8 mouse cellular contexts compared by ENCODE assay signal in the genomic region with DNA sequence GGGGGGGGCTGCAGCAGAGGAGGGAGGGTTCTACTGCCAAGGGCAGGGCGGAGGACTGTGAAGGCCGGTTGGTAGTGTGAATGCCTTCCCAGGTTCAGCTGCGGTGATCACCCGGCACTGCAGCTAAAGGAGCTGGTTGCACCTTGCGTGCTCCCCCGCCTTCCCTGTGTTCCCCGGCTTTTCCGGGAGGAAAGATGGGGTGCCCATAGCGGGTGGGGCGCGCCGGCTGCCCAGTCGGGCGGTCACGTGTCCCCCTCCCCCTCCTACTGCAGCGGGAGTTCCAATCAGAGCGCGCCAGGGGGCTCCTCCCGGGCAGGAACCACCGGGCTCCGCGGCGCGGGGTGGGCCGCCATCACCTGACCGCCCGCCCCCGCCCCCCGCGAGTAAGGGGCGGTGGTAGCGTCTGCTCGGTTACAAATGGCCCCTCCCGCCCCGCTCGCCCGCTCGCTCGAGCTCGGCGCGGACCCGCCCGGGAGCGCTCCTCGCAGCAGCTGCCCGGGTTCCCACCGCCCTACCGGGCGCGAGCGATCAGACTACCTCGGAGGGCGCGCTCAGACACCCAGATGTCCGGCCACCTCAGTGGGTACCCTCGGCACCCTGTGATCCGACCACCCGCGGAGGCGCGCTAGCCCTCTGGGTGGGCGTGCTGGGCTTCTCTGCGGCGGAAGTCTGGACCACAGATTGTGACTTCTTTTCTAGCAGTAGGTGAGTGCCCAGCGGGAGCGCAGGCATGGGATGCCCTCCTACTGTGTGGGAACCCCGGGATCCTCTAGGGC.
DNase-seq lines count a peak whose midpoint lies in the region; ATAC-seq and TF ChIP-seq lines count a peak whose summit lies in the region.

No protein-coding gene starts in this region.

- peak; percentile 56 for DNase-seq in R1 (ENCODE audit: low read depth, low spot score)
- peak; percentile 20 for DNase-seq in cerebellum, adult 11 months
- peak; percentile 96 to 97 for DNase-seq in left cerebral cortex, adult 2 months (ENCODE audit: extremely low spot score in 1 of 2, low spot score in 2 of 2)
- DNase-seq in midbrain, embryonic 10.5 days (ENCODE audit: low spot score): peak; percentile 72
- DNase-seq in gastrocnemius, adult 18-20 months (ENCODE audit: low spot score): no peak

- peak overlapping the region; percentile 54 for H3K4me3 ChIP-seq in forebrain, embryonic 15.5 days
- peak overlapping the region; percentile 54 for H3K4me3 ChIP-seq in hindbrain, embryonic 12.5 days
- H3K4me3 ChIP-seq in left cerebral cortex, adult 2 months: peak overlapping the region; percentile 88
- H3K4me3 ChIP-seq in midbrain, embryonic 10.5 days: peak overlapping the region; percentile 73
- H3K4me3 ChIP-seq in small intestine, adult 2 months (ENCODE audit: low read depth, low read length): peak overlapping the region; percentile 43

- no peaks in the 10 kb centered on the region for H3K9me3 ChIP-seq in forebrain, embryonic 15.5 days
- no peaks in the 10 kb centered on the region for H3K9me3 ChIP-seq in hindbrain, embryonic 12.5 days (replicated peaks)
- H3K9me3 ChIP-seq in midbrain, embryonic 10.5 days (replicated peaks): no peaks in the 10 kb centered on the region

- peaks cover 69% of the 10 kb centered on the region for H3K27me3 ChIP-seq in forebrain, embryonic 15.5 days
- peaks cover 83% of the 10 kb centered on the region for H3K27me3 ChIP-seq in hindbrain, embryonic 12.5 days
- peaks cover 100% of the 10 kb centered on the region for H3K27me3 ChIP-seq in midbrain, embryonic 10.5 days (ENCODE audit: low read depth, poor library complexity, severe bottlenecking)
- H3K27me3 ChIP-seq in small intestine, adult 2 months (ENCODE audit: control insufficient read depth, insufficient read depth, low read length): peaks cover 46% of the 10 kb centered on the region

- H3K4me2 ChIP-seq in forebrain, embryonic 15.5 days (replicated peaks): peak overlapping the region; percentile 89
- peak overlapping the region; percentile 71 for H3K4me2 ChIP-seq in hindbrain, embryonic 12.5 days (replicated peaks)

- H3K27ac ChIP-seq in forebrain, embryonic 15.5 days (replicated peaks): peak overlapping the region; percentile 48
- peak overlapping the region; percentile 84 for H3K27ac ChIP-seq in hindbrain, embryonic 12.5 days
- peak overlapping the region; percentile 93 for H3K27ac ChIP-seq in left cerebral cortex, adult 2 months
- H3K27ac ChIP-seq in midbrain, embryonic 10.5 days (replicated peaks): peak overlapping the region; percentile 76
- H3K27ac ChIP-seq in small intestine, adult 2 months (ENCODE audit: insufficient read depth, low read depth, low read length): no peak overlapping the region

- H3K4me1 ChIP-seq in forebrain, embryonic 15.5 days: peaks cover 38% of the 10 kb centered on the region
- H3K4me1 ChIP-seq in hindbrain, embryonic 12.5 days: peaks cover 32% of the 10 kb centered on the region
- peaks cover 45% of the 10 kb centered on the region for H3K4me1 ChIP-seq in midbrain, embryonic 10.5 days
- peaks cover 10% of the 10 kb centered on the region for H3K4me1 ChIP-seq in small intestine, adult 2 months (ENCODE audit: control insufficient read depth, insufficient read depth, insufficient read length, low read length)

- TF ChIP-seq POLR2A in small intestine, adult 2 months (IDR thresholded peaks at IDR 0.05; ENCODE audit: low read depth, low read length): no peak

- no peaks in the 10 kb centered on the region for H3K36me3 ChIP-seq in forebrain, embryonic 15.5 days
- no peaks in the 10 kb centered on the region for H3K36me3 ChIP-seq in hindbrain, embryonic 12.5 days
- no peaks in the 10 kb centered on the region for H3K36me3 ChIP-seq in midbrain, embryonic 10.5 days
- H3K36me3 ChIP-seq in small intestine, adult 2 months (ENCODE audit: control insufficient read depth, insufficient read depth, low read length): no peaks in the 10 kb centered on the region

- under 1% methylated on average over 63 of the region's 68 CpGs for WGBS in forebrain, embryonic 15.5 days
- WGBS in hindbrain, embryonic 12.5 days: under 1% methylated on average over 67 of the region's 68 CpGs
- under 1% methylated on average over 67 of the region's 68 CpGs for WGBS in midbrain, embryonic 10.5 days
- WGBS in small intestine, adult 2 months: 2% methylated on average over 65 of the region's 68 CpGs

- peak; percentile 86 for ATAC-seq in forebrain, embryonic 15.5 days (replicated peaks)
- ATAC-seq in hindbrain, embryonic 12.5 days (ENCODE audit: low FRiP score): peak; percentile 91

- peak overlapping the region; percentile 70 for H3K9ac ChIP-seq in forebrain, embryonic 15.5 days (replicated peaks)
- H3K9ac ChIP-seq in hindbrain, embryonic 12.5 days: peak overlapping the region; percentile 67

- intact Hi-C loops in left cerebral cortex, adult 2 months (cut with DNase I): loop anchor here (1.0 to 5.0 kb wide), 4 partner anchors 37 to 155 kb away; no protein-coding TSS in a partner anchor

- no peak; the same call in 1 of the 2 replicates for TF ChIP-seq CTCF in left cerebral cortex, adult 2 months (IDR thresholded peaks at IDR 0.05)
- TF ChIP-seq CTCF in small intestine, adult 2 months (IDR thresholded peaks at IDR 0.05; ENCODE audit: extremely low read depth, insufficient read length, insufficient replicate concordance, low read depth, low read length): no peak
